Mouse (Mus musculus): ENCODE results near the gene Srd5a3.

Srd5a3 gene

GRCm38 (mm10) chr5:76152956-76153355 lies 12.9 kb downstream of the Srd5a3 start:
- DNase-seq (ENCODE audit: low spot score in 2 of 2) = no peak

GRCm38 (mm10) chr5:76153430-76153829 lies 13.4 kb downstream of the Srd5a3 start:
- DNase-seq (ENCODE audit: low spot score in 2 of 2) = no peak

DNA sequence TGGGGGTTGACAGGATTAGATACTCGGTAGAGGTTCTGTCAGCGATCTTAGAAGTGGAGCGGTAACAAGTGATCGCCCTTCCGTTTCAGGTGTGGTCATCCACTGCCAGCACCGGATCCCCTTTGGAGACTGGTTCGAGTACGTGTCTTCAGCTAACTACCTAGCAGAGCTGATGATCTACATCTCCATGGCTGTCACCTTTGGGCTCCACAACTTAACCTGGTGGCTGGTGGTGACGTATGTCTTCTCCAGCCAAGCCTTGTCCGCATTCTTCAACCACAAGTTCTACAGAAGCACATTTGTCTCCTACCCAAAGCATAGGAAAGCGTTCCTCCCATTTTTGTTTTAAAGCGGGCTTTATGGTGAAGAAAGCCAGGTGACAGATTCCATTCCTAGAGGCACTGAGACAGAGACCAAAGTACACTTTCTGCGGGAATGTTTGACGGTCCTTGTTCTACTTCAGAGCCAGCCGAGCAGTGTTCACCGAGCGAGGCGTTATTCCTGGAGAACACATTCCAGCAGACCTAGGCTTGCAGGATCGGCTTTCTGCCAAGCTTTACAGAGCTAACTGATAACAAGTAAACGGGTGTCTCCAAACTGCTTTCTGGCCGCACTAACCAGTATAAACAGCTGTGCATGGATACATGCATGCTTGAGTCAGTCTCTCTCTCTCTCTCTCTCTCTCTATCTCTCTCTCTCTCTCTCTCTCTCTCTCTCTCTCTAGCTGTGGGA lies 14.5 kb downstream of the Srd5a3 start:
- no peak for DNase-seq (ENCODE audit: low spot score in 2 of 2)

- no peak for DNase-seq (ENCODE audit: low spot score in 2 of 2)
These were observed 19.5 kb downstream of the Srd5a3 start for GRCm38 (mm10) chr5:76159555-76159954.

DNA sequence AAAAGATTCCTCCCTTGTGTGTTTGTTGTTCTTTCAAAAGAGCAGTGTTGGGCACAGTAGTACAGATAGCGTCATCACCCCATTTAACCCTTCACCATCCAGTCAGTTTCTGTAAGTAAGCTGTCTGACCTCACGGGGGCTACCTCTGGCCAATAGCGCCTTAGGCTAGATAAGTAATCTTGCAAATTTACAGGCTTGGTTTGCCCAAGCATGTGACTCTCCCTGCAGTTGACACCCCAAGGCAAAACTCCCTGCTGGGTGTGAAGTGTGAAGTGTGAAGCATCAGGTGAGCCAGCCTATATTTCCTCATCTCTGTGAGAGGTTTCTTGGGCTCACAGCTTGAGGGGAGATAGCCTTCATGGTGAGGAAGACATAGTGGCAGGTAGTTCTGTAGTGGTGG lies 20.0 kb downstream of the Srd5a3 start:
- DNase-seq (ENCODE audit: low spot score in 2 of 2) = no peak

- DNase-seq (ENCODE audit: low spot score in 2 of 2) = no peak
These were observed 21.4 kb downstream of the Srd5a3 start for GRCm38 (mm10) chr5:76161491-76161890.

GRCm38 (mm10) chr5:76162926-76163325 lies 22.9 kb downstream of the Srd5a3 start:
- no peak for DNase-seq (ENCODE audit: low spot score in 2 of 2)

DNA sequence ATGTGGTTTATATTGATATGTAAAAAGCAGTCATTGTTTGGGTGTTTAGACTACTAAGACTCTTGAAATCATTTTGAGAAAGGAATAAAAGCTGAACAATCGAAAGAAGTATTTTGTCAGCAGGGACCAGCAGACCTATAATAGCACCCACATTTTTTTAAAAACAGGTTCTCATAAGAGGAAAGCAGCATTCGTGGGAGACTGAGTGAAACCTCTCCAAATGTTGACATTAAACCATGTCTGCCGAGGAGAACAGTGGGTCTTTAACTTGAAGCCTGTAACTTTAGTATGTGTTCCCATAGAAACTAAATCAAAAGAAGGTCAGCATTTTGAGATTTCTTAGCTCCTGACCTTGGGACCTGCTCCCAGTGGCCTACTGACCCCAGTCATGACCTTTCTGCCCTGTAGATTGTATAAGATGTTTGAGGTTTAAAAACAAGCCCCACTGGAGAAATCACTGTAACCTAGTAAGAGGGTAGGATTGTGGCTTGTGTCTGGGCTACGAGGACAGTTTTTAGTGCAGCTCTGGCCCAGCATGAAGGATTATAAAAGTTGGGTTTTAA lies 23.8 kb downstream of the Srd5a3 start:
- no peak for DNase-seq (ENCODE audit: low spot score in 2 of 2)

GRCm38 (mm10) chr5:76164827-76165226 lies 24.8 kb downstream of the Srd5a3 start:
- DNase-seq (ENCODE audit: low spot score in 2 of 2) = no peak

DNA sequence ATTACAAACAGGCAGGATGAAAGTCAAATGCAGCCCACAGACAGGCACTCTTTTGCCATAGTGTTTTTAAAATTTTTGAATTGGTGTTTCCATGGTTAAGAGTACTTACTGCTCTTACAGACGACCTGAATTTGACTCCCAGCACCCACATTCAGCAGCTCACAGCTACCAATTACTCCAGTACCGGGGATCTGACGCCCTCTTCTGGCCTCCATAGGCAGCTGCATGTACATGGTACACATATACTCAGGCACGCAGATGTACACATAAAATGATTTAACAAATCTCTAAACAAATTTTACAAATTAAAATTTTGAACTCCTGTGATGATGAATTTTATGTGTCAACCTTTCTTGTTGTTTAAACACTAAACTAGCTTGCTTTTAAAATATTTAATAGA lies 30.5 kb downstream of the Srd5a3 start:
- DNase-seq (ENCODE audit: low spot score in 2 of 2) = no peak

DNA sequence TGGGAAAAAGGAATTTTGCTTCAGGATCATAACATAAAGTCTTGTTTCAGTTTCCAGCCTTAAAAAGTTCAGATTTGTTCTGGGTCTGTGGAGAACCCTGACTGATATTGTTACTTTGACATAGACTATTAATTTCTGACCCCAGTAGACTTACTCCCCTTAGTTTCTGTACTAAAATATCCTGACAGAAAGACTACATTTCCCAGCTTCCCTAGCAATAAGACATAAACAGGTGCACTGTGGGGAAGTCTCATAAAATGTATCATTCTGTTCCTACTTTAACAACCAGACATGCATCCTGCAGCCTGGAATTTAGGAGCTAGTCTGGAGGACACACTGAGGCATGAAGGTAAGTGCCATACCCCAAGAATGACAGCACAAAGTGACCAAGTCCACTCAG lies 31.0 kb downstream of the Srd5a3 start:
- DNase-seq (ENCODE audit: low spot score in 2 of 2) = no peak

DNA sequence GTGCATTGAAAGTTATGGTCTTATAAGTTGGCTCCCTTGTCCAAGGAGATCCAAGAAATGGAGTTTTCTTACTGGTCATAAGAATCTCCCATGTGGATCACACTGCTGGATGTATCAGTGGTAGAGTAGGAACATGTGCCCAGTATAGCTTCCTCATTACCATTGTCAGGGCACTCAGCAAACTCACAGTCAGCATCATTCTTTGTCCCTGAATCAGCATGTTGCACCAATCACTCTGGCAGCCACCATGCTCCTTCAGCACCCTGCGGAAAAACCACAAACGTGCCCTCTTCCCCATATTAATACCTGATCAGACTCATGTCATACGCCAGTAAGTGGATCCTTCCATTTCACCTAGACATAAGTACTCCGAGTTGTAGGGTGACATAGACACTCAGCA lies 35.0 kb downstream of the Srd5a3 start:
- DNase-seq (ENCODE audit: low spot score in 2 of 2) = no peak

DNA sequence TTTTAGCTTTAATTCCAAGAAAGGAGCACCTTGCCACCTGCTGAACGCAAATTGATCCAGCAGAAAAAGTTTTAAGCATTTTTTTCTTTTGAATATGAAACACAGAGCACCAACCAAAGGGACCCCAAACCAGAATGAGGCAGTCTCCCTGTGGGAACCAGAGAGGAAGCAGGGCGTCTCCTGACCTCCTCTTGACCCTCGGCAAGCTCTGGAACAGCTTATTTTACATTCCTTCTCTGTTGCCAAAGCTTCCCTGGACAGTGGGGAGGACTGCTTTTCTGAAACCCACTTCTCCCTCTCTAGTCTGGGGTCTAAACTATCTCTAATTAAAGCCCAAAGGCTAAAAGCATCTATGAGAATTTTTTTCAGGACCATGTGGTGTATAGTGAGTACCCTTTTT lies 36.3 kb downstream of the Srd5a3 start:
- no peak for DNase-seq (ENCODE audit: low spot score in 2 of 2)

DNA sequence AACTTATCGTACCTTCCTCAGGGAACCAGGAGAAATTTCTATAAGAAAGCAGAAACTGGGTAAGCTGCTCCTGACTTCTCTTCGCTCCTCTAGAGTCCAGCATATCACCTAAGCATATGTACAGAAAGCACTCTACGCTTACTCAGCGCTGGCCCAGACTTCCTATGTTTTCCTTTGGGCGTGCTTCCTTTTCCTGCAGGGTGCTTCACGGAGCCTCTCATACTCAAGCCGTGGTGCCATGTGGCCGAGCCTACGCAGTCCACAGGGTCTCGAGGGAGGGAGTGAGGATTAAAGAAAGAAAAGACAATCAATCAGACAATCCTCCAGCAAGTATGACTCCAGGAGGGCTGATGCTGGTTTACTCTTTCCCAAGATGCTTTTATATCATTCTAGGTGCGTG lies 36.8 kb downstream of the Srd5a3 start:
- no peak for DNase-seq (ENCODE audit: low spot score in 2 of 2)

GRCm38 (mm10) chr5:76177664-76178063 lies 37.6 kb downstream of the Srd5a3 start:
- no peak for DNase-seq (ENCODE audit: low spot score in 2 of 2)

DNA sequence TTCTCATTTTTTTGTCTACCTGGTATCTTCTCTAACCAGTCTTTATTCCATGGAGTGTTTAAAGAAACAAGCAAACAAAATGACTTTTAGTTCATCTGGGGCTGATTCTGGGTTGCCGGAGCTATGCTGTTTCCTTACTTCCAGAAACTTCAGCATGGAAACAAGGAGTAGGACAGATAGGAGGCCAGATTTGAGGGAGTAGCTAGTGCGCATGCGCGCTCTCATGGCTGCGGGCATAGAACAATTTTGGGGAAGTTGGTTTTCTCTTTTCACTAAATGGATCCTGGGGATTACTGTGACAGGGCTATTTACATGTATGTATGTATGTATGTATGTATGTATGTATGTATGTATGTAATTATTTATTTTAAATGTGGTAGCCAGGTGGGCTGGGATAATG lies 39.1 kb downstream of the Srd5a3 start:
- no peak for DNase-seq (ENCODE audit: low spot score in 2 of 2)

DNA sequence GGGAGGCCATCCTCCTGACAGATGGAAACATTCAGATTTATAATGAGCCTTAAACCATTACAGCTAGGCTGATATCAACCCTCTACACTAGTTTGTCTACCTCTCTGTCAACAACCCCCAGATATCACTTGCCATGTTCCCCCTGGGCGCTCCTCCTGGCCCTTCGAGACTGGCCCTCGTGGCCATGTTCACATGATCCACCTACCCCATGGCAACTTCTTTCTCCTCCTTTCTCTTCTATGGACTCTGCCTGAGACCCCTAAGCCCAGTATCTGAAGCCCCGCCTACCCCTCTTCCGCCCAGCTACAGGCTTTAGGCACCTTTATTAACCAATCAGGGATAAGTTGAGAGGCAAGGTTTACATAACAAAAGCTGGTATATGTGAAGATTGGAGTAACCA lies 39.7 kb downstream of the Srd5a3 start:
- DNase-seq (ENCODE audit: low spot score in 2 of 2) = no peak

GRCm38 (mm10) chr5:76182326-76182725 lies 42.3 kb downstream of the Srd5a3 start:
- DNase-seq (ENCODE audit: low spot score in 2 of 2) = no peak

DNA sequence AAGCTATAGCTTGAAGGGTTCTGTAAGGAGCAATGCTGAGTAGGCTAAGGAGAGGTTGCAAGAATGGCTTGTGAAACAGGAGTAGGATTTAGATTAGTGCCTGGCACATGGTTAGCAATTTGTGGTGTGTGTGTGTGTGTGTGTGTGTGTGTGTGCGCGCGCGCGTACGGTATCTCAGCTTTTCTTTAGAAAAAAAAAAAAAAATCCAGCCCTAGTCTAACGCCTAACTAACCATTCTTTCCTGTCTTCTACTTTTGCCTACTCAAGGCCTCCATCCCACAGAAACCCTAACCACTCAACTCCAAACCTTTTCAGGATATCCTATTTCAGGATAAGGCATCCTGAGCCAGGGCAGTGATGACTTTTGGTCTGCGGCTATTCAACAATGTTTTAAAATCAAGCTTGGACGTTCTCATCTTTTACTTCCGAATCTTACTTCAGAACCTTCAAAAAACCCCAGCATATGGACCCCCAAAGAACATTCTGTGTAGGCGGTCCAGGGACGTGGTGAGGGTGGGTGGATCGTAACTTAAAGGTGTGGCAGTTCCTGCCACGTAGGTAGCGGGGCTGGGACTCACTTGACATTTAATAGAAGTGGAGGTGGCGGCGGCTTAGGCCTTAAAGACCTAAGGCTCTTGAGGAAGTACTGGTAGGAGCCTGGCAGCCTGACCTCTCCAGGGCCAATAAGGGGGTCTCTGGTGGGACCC lies 43.1 kb downstream of the Srd5a3 start:
- no peak for DNase-seq (ENCODE audit: low spot score in 2 of 2)

DNA sequence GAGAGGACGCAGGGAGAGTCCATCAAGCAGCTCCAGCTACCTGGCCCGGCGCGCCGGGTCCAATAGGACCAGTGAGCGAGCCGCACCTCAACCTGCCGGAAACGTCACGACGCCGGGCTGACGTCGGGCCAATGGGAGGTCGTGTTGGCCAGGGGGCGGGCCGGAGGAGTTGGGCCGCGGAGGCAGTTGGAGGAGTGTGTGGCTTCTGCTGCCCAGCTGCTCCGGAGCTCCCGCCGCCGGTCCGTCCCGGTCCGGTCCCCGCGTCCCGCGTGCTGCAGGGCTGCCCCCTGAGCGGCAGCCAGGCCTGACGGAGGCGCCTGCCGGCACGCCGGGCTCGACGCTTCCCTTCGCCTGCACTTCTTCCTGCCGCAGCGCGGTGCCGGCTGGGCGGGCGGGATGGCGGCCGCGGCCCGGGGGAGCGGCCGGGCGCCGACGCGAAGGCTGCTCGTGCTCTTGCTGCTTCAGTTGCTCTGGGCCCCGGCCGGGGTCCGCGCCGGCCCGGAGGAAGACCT lies 43.7 kb downstream of the Srd5a3 start, which contains the start of gene Tmem165:
Gene Tmem165, plus strand, starts transcription at position 131 of the 512 bp plus-strand sequence.
- DNase-seq (ENCODE audit: low spot score in 2 of 2) = peak; percentile 92 to 95

GRCm38 (mm10) chr5:76184286-76185080 lies 44.4 kb downstream of the Srd5a3 start:
- peak; percentile 50 to 54 for DNase-seq (ENCODE audit: low spot score in 2 of 2)

DNA sequence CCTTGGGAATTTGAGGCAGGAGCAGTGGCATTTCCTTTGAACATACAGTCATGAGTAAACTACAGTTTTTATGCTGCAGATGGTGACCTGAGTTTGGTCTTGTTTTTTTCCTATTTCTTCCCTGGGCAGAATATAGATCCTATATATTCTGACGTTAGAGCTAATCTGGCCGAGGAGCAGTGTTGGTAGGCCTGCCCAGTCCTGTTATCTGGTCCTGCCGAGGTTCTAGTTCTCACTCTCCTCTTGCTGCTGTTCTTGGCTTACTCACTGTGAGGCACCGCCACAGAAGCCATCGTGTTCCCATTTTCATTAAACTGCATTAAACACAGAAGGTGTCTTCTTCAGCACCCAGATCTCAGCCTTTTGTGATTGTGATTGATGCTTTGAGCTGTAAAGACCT lies 47.8 kb downstream of the Srd5a3 start:
- no peak for DNase-seq (ENCODE audit: low spot score in 2 of 2)
